Mouse (Mus musculus) CH12.LX (cell line): Measurements from ENCODE around the gene Daw1. TPM values are rescaled to one million over a fixed set of nuclear protein-coding genes. Genes with fewer than 3 reads are reported as not detected.

Experiments
- DNase-seq: peaks from one replicate; pipeline ENCODE4 v3.0.0-alpha.2; 2013; ENCODE audit errors: extremely low read depth
- H3K27ac ChIP-seq: 2 replicates; pipeline ENCODE4 v1.5.1; 2012; ENCODE audit warnings: low read depth, mild to moderate bottlenecking, control low read depth, moderate library complexity; ENCODE audit not compliant: insufficient read depth
- H3K27me3 ChIP-seq: replicated peaks from 2 replicates; pipeline ENCODE3; 2012; ENCODE audit warnings: inconsistent platforms
- H3K36me3 ChIP-seq, 2 experiments: replicated peaks in 1 of 2; 2 replicates each; pipeline versions ENCODE3 to v1.6.1; 2012; ENCODE audit warnings: inconsistent platforms in 1 of 2, low read length in 1 of 2, mild to moderate bottlenecking in 1 of 2, mixed read lengths in 1 of 2, moderate library complexity in 1 of 2; ENCODE audit not compliant: control insufficient read depth in 1 of 2, insufficient read depth in 1 of 2
- H3K4me1 ChIP-seq, 2 experiments: 2 replicates each; pipeline ENCODE4 v1.6.1; 2012; ENCODE audit warnings: inconsistent platforms in 1 of 2, moderate library complexity in 1 of 2; ENCODE audit not compliant: insufficient read depth in 2 of 2, control insufficient read depth in 1 of 2
- H3K4me2 ChIP-seq: 2 replicates; pipeline ENCODE4 v1.6.1; 2012; ENCODE audit warnings: low read depth, mild to moderate bottlenecking, control low read depth; ENCODE audit not compliant: poor library complexity, insufficient read depth, severe bottlenecking
- H3K4me3 ChIP-seq, 3 experiments: fragments of 150-350 bp in 1 of 3; sonication (generic) in 1 of 3; replicated peaks in 1 of 3; 2 replicates each; pipeline versions ENCODE3 to v1.5.1; 2011 to 2012; ENCODE audit warnings: low read depth in 2 of 3, low read length in 2 of 3, mild to moderate bottlenecking in 2 of 3, moderate library complexity in 2 of 3, control low read depth in 1 of 3, improper control_type of control experiment in 1 of 3, inconsistent platforms in 1 of 3, mixed read lengths in 1 of 3; ENCODE audit not compliant: poor library complexity in 1 of 3
- H3K79me2 ChIP-seq: replicated peaks from 2 replicates; pipeline ENCODE4 v1.6.1; 2012; ENCODE audit warnings: mild to moderate bottlenecking, moderate library complexity; ENCODE audit not compliant: control insufficient read depth, poor library complexity, insufficient read depth, severe bottlenecking; ENCODE audit errors: extremely low read depth
- H3K9ac ChIP-seq: 2 replicates; pipeline ENCODE4 v1.6.1; 2012; ENCODE audit warnings: low read depth, mild to moderate bottlenecking, control low read depth, moderate library complexity; ENCODE audit not compliant: insufficient read depth
- H3K9me3 ChIP-seq: replicated peaks from 2 replicates; pipeline ENCODE3; 2012; ENCODE audit warnings: low read length, inconsistent platforms, mixed read lengths
- BHLHE40 ChIP-seq: IDR thresholded peaks from 2 replicates; pipeline ENCODE4 v1.6.1; 2011; ENCODE audit warnings: mild to moderate bottlenecking, low read depth, low read length, improper control_type of control experiment
- CHD2 ChIP-seq: IDR thresholded peaks from 2 replicates; pipeline ENCODE4 v1.6.1; 2011; ENCODE audit warnings: low read length, improper control_type of control experiment
- IRF4 ChIP-seq: IDR thresholded peaks from 2 replicates; pipeline ENCODE4 v1.6.1; 2014; ENCODE audit warnings: low read depth, mild to moderate bottlenecking, inconsistent platforms, low read length, improper control_type of control experiment
- JUND ChIP-seq: conservative IDR thresholded peaks from 2 replicates; pipeline ENCODE4 v1.6.1; 2011; ENCODE audit warnings: low read depth, low read length, improper control_type of control experiment
- KAT2A ChIP-seq: IDR thresholded peaks from 2 replicates; pipeline ENCODE4 v1.6.1; 2012; ENCODE audit warnings: low read length, improper control_type of control experiment, inconsistent platforms; ENCODE audit not compliant: insufficient replicate concordance
- MEF2A ChIP-seq: IDR thresholded peaks from 2 replicates; pipeline ENCODE4 v1.6.1; 2014; ENCODE audit warnings: low read depth, mild to moderate bottlenecking, inconsistent platforms, low read length, improper control_type of control experiment, borderline replicate concordance
- MXI1 ChIP-seq: IDR thresholded peaks from 2 replicates; pipeline ENCODE4 v1.6.1; 2011; ENCODE audit warnings: mild to moderate bottlenecking, low read depth, low read length, improper control_type of control experiment
- MYC ChIP-seq: IDR thresholded peaks from 2 replicates; pipeline ENCODE4 v1.6.1; 2011; ENCODE audit warnings: low read depth, mild to moderate bottlenecking, improper control_type of control experiment, low read length
- POLR2AphosphoS2 ChIP-seq: IDR thresholded peaks from 2 replicates; pipeline ENCODE4 v1.6.1; 2011; ENCODE audit warnings: low read depth, low read length, improper control_type of control experiment
- RAD21 ChIP-seq: IDR thresholded peaks from 2 replicates; pipeline ENCODE4 v1.6.1; 2011; ENCODE audit warnings: low read depth, mild to moderate bottlenecking, low read length, improper control_type of control experiment, moderate library complexity
- RCOR1 ChIP-seq: conservative IDR thresholded peaks from 2 replicates; pipeline ENCODE4 v1.6.1; 2012; ENCODE audit warnings: low read depth, mild to moderate bottlenecking, inconsistent platforms, low read length, improper control_type of control experiment
- SIN3A ChIP-seq: IDR thresholded peaks from 2 replicates; pipeline ENCODE4 v1.6.1; 2012; ENCODE audit warnings: low read length, improper control_type of control experiment, inconsistent platforms
- TBP ChIP-seq: conservative IDR thresholded peaks from 2 replicates; pipeline ENCODE4 v1.6.1; 2011; ENCODE audit warnings: low read depth, low read length, improper control_type of control experiment
- TCF12 ChIP-seq: IDR thresholded peaks from 2 replicates; pipeline ENCODE4 v1.6.1; 2014; ENCODE audit warnings: low read depth, mild to moderate bottlenecking, inconsistent platforms, low read length, improper control_type of control experiment
- UBTF ChIP-seq: IDR thresholded peaks from 2 replicates; pipeline ENCODE4 v1.6.1; 2012; ENCODE audit warnings: low read depth, mild to moderate bottlenecking, inconsistent platforms, low read length, improper control_type of control experiment, moderate library complexity
- USF1 ChIP-seq: IDR thresholded peaks from 2 replicates; pipeline ENCODE4 v1.6.1; 2014; ENCODE audit warnings: low read depth, mild to moderate bottlenecking, inconsistent platforms, low read length, improper control_type of control experiment
- USF2 ChIP-seq: conservative IDR thresholded peaks from 2 replicates; pipeline ENCODE4 v1.6.1; 2011; ENCODE audit warnings: low read depth, low read length, improper control_type of control experiment
- ZC3H11A ChIP-seq: IDR thresholded peaks from 2 replicates; pipeline ENCODE4 v1.6.1; 2012; ENCODE audit warnings: low read depth, mild to moderate bottlenecking, inconsistent platforms, low read length, improper control_type of control experiment
- dilution Hi-C: fragments of 300-500 bp; cut with MboI; formaldehyde crosslinking; loops from 2 replicates; pipeline ENCODE4 v1.14.3; 2020; ENCODE audit warnings: low sequenced_read_pairs; ENCODE audit not compliant: extremely low pct_unique_long_range_greater_than_20kb, extremely low pct_ligation_motif_present
- in situ Hi-C: fragments of 300-500 bp; cut with MboI; formaldehyde crosslinking; loops from 3 replicates; pipeline ENCODE4 v1.14.3; 2019; ENCODE audit warnings: low sequenced_read_pairs, low pct_ligation_motif_present, low pct_unique_long_range_greater_than_20kb, mixed read lengths
- polyA plus RNA-seq: library from polyadenylated mRNA; unstranded; fragments of >175 nt; gene quantifications from 2 replicates; pipeline ENCODE4 v1.2.1, GENCODE M21; 2012; ENCODE audit warnings: low read depth; ENCODE audit not compliant: insufficient read length
- total RNA-seq, 2 experiments: library from RNA; depleted of rRNA; stranded (reverse); fragments of 300-350 nt in 1 of 2; fragments of >200 nt in 1 of 2; gene quantifications; 2 replicates each; pipeline ENCODE4 v1.2.3; 2012 to 2014

Gene Daw1
- total RNA-seq (2012; rRNA removed) (not detected in 2 replicates), total RNA-seq (2014; rRNA removed) (not detected in 2 replicates), polyA plus RNA-seq (not detected in 2 replicates)

DNA sequence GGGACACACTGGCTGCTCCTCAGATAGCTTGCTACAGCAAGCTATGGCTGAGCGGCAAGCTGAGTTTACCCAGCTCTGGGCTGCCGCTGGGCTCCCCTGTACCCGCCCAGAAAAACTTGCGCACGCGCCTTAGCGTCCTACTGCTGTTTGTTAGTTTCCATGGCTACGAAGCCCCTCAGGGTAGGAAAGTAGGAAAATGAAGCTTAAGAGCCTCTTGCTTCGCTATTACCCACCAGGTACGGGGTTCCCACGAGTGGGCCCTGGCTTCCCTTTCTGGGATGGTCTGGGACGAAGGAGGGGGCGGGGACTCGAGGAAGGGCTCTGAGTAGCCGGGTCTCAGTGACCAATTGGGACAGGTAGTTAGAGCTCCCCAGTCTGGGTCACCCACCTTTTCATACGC lies at the start of gene Daw1:
Daw1 (plus strand) TSS at position 150 of the 400 bp plus-strand sequence.
- Histone ChIP-seq H3K4me1 (peaks cover 0 to 2% of the 10 kb centered on the region in 2 experiments; a peak in 2 of 4 replicates), H3K27ac (no peak within 1 kb of the TSS), H3K9ac (no peak within 1 kb of the TSS), H3K36me3 (no peaks in the 10 kb centered on the region), H3K4me3 (no peak within 1 kb of the TSS), H3K9me3 (no peaks in the 10 kb centered on the region), H3K4me2 (no peak within 1 kb of the TSS), H3K27me3 (no peaks in the 10 kb centered on the region), H3K79me2 (no peaks in the 10 kb centered on the region)
- in situ Hi-C loops: no loop called here
- TF ChIP-seq BHLHE40 (no peak), UBTF (no peak), USF1 (no peak), POLR2AphosphoS2 (no peak), RCOR1 (no peak), TCF12 (no peak), MXI1 (no peak), MEF2A (no peak)
- dilution Hi-C loops: no loop called here
- no peak for DNase-seq

DNA sequence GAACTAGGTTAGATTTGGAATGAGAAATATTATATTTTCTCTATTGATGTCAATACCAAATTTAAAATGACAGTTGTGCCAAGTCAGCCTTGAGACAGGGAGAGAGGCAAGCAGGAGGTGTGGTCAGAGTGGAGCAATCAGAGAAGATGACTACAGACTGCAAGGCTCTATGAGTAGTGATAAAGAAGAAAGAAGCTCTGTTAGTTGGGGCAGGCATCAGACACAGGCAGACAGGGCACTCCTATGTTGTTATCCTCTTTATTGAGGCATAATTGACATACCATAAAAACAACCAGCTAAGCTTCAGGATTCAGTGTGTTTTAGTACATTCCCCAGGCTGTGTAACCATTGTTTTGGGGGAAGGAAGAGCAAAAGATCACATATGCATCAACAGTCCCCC lies 48.6 kb upstream of the Daw1 start:
- Histone ChIP-seq H3K9ac (no peak overlapping the region), H3K36me3 (no peaks in the 10 kb centered on the region), H3K4me3 (no peak overlapping the region), H3K4me1 (peaks cover 7 to 17% of the 10 kb centered on the region in 2 experiments), H3K9me3 (no peaks in the 10 kb centered on the region), H3K79me2 (no peaks in the 10 kb centered on the region), H3K4me2 (no peak overlapping the region), H3K27ac (no peak overlapping the region), H3K27me3 (no peaks in the 10 kb centered on the region)
- TF ChIP-seq USF1 (no peak), KAT2A (no peak), USF2 (no peak), JUND (no peak), MYC (no peak), MEF2A (no peak), ZC3H11A (no peak), IRF4 (no peak), CHD2 (no peak), SIN3A (no peak), RAD21 (no peak), TBP (no peak)
- in situ Hi-C loops (no loop called here), dilution Hi-C loops (no loop called here)
- no peak for DNase-seq
